Mouse (Mus musculus) embryo, embryonic 10 days (tissue): ENCODE results near the gene Mthfd2l.
A peak's percentile ranks its signal among the peaks of the same experiment; 100 is the strongest.

Source experiments
- DNase-seq: peaks from one replicate; pipeline ENCODE4 v3.0.0-alpha.2; 2015; ENCODE audit warnings: low spot score

Gene Mthfd2l

GRCm38 (mm10) chr5:90945453-90945852, 14.5 kb downstream of the Mthfd2l start:
- no peak for DNase-seq

GRCm38 (mm10) chr5:90949499-90949898, 18.6 kb downstream of the Mthfd2l start:
- no peak for DNase-seq

- DNase-seq, result no peak
Measured at GRCm38 (mm10) chr5:90951475-90951874, 20.6 kb downstream of the Mthfd2l start.

GRCm38 (mm10) chr5:90952731-90953481, 22.0 kb downstream of the Mthfd2l start:
- DNase-seq, result peak; percentile 27

GRCm38 (mm10) chr5:90964316-90964715, 33.4 kb downstream of the Mthfd2l start:
- DNase-seq, result peak; percentile 50

GRCm38 (mm10) chr5:90964764-90965163, 33.8 kb downstream of the Mthfd2l start:
- no peak for DNase-seq

- DNase-seq, result no peak
Measured at GRCm38 (mm10) chr5:90965386-90965785, 34.5 kb downstream of the Mthfd2l start.

- DNase-seq, result peak; percentile 49
Measured at GRCm38 (mm10) chr5:90977244-90977643, 46.3 kb downstream of the Mthfd2l start.

- no peak for DNase-seq
Measured at GRCm38 (mm10) chr5:90980297-90980696, 49.4 kb downstream of the Mthfd2l start.

- no peak for DNase-seq
Measured at GRCm38 (mm10) chr5:90987605-90988004, 56.7 kb downstream of the Mthfd2l start.

GRCm38 (mm10) chr5:90988149-90988548, 57.2 kb downstream of the Mthfd2l start:
- DNase-seq, result no peak

GRCm38 (mm10) chr5:90988592-90988991, 57.7 kb downstream of the Mthfd2l start:
- DNase-seq, result no peak

- DNase-seq, result no peak
Measured at GRCm38 (mm10) chr5:90999942-91000341, 69.0 kb downstream of the Mthfd2l start.

GRCm38 (mm10) chr5:91015216-91015615, 84.3 kb downstream of the Mthfd2l start:
- DNase-seq, result no peak

GRCm38 (mm10) chr5:91023114-91023513, 92.2 kb downstream of the Mthfd2l start:
- no peak for DNase-seq

GRCm38 (mm10) chr5:91027164-91027563, 96.2 kb downstream of the Mthfd2l start, which contains the start of gene Epgn:
Gene Epgn (plus strand): TSS chr5:91027464.
- DNase-seq, result no peak

GRCm38 (mm10) chr5:91027840-91028239, 96.9 kb downstream of the Mthfd2l start:
- no peak for DNase-seq

GRCm38 (mm10) chr5:91030629-91031028, 99.7 kb downstream of the Mthfd2l start:
- DNase-seq, result no peak

- no peak for DNase-seq
Measured at GRCm38 (mm10) chr5:91035341-91035740, 104.4 kb downstream of the Mthfd2l start.

GRCm38 (mm10) chr5:91036628-91037027, 105.7 kb downstream of the Mthfd2l start:
- no peak for DNase-seq

GRCm38 (mm10) chr5:91037756-91038155, 106.8 kb downstream of the Mthfd2l start:
- no peak for DNase-seq

GRCm38 (mm10) chr5:91038547-91038946, 107.6 kb downstream of the Mthfd2l start:
- no peak for DNase-seq

- no peak for DNase-seq
Measured at GRCm38 (mm10) chr5:91038963-91039362, 108.0 kb downstream of the Mthfd2l start.

- no peak for DNase-seq
Measured at GRCm38 (mm10) chr5:91047987-91048386, 117.1 kb downstream of the Mthfd2l start.
